Mouse (Mus musculus): Measurements from ENCODE around the gene Reep3. TPM values are rescaled to one million over a fixed set of nuclear protein-coding genes. Genes with fewer than 3 reads are reported as not detected.
"Not testable (repeated sequence)": the region's sequence is repeated elsewhere in the genome, so short reads cannot be mapped to it uniquely, and the experiment has no call there.

Gene Reep3
- polyA plus RNA-seq, 1 experiment from 2014 or later = 55.5 TPM

- H3K36me3 ChIP-seq = no peaks in the 10 kb centered on the region
- no peak for ATAC-seq (ENCODE audit: insufficient number of reproducible peaks, low FRiP score, low TSS enrichment, low read depth)
Measured at GRCm38 (mm10) chr10:67124156-67124555, 27.4 kb upstream of the Reep3 start.

GRCm38 (mm10) chr10:67123756-67124155 lies 27.0 kb upstream of the Reep3 start:
- H3K36me3 ChIP-seq = no peaks in the 10 kb centered on the region
- H3K4me1 ChIP-seq = peaks cover 39% of the 10 kb centered on the region
- no peak overlapping the region for H3K9ac ChIP-seq
- no peaks in the 10 kb centered on the region for H3K9me3 ChIP-seq (replicated peaks)
- no peak overlapping the region for H3K4me3 ChIP-seq (replicated peaks)
- H3K4me2 ChIP-seq (replicated peaks) = no peak overlapping the region
- no peak for ATAC-seq (ENCODE audit: insufficient number of reproducible peaks, low FRiP score, low TSS enrichment, low read depth)
- no peak overlapping the region for H3K27ac ChIP-seq (replicated peaks)
- no peaks in the 10 kb centered on the region for H3K27me3 ChIP-seq
- WGBS = 57% methylated on average over 2 of the region's 2 CpGs

More at GRCm38 (mm10) chr10:67124156-67124555, 27.4 kb upstream of the Reep3 start:
- Histone ChIP-seq H3K4me2 (replicated peaks) (no peak overlapping the region), H3K4me1 (peaks cover 38% of the 10 kb centered on the region), H3K27ac (replicated peaks) (no peak overlapping the region), H3K27me3 (no peaks in the 10 kb centered on the region), H3K9ac (no peak overlapping the region), H3K4me3 (replicated peaks) (no peak overlapping the region), H3K9me3 (replicated peaks) (no peaks in the 10 kb centered on the region)
- WGBS = 61% methylated on average over 4 of the region's 4 CpGs

- Histone ChIP-seq H3K9ac (no peak overlapping the region), H3K27me3 (no peaks in the 10 kb centered on the region), H3K27ac (replicated peaks) (no peak overlapping the region), H3K4me2 (replicated peaks) (no peak overlapping the region), H3K9me3 (replicated peaks) (no peaks in the 10 kb centered on the region), H3K4me1 (peaks cover 36% of the 10 kb centered on the region), H3K4me3 (replicated peaks) (no peak overlapping the region), H3K36me3 (no peaks in the 10 kb centered on the region)
- whole genome bisulfite sequencing = 72% methylated on average over 2 of the region's 2 CpGs
- ATAC-seq (ENCODE audit: insufficient number of reproducible peaks, low FRiP score, low TSS enrichment, low read depth) = no peak
Measured at GRCm38 (mm10) chr10:67120640-67121039, 23.9 kb upstream of the Reep3 start.

- WGBS = 58% methylated on average over 4 of the region's 4 CpGs
- no peak overlapping the region for H3K27ac ChIP-seq (replicated peaks)
Measured at GRCm38 (mm10) chr10:67120180-67120579, 23.4 kb upstream of the Reep3 start.

GRCm38 (mm10) chr10:67119291-67119690 lies 22.5 kb upstream of the Reep3 start:
- Histone ChIP-seq H3K9ac (no peak overlapping the region), H3K27ac (replicated peaks) (0 out of 2 replicates have a peak overlapping the region, but pooled peaks have one; percentile 17), H3K36me3 (no peaks in the 10 kb centered on the region), H3K27me3 (no peaks in the 10 kb centered on the region), H3K9me3 (replicated peaks) (no peaks in the 10 kb centered on the region), H3K4me2 (replicated peaks) (no peak overlapping the region), H3K4me1 (peaks cover 42% of the 10 kb centered on the region), H3K4me3 (replicated peaks) (no peak overlapping the region)
- no peak for ATAC-seq (ENCODE audit: insufficient number of reproducible peaks, low FRiP score, low TSS enrichment, low read depth)
- WGBS = 67% methylated on average over 7 of the region's 7 CpGs

More at GRCm38 (mm10) chr10:67120180-67120579, 23.4 kb upstream of the Reep3 start:
- Histone ChIP-seq H3K9me3 (replicated peaks) (no peaks in the 10 kb centered on the region), H3K4me2 (replicated peaks) (no peak overlapping the region), H3K4me3 (replicated peaks) (no peak overlapping the region), H3K4me1 (peaks cover 38% of the 10 kb centered on the region), H3K27me3 (no peaks in the 10 kb centered on the region), H3K36me3 (no peaks in the 10 kb centered on the region), H3K9ac (no peak overlapping the region)
- ATAC-seq (ENCODE audit: insufficient number of reproducible peaks, low FRiP score, low TSS enrichment, low read depth) = no peak

DNA sequence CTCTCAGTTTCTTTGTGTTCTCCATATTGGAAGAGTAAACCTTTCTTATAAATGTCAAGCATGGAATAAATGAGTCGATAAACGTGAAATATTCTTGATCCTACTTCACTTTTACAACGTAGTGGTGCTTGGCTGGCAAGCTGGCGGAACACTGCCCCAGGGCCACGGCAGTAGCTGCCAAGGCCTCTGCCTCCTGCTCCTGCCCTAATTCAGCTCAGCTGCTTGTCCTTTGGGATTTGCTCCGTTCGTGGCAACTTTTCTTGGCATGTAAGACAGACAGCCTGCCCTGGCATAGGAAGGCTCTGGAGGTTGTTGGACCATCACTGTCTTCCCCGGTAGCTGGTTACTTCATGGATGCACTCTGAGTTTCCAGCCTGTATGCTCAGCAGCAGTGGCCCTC lies 19.5 kb upstream of the Reep3 start:
- 39% methylated on average over 8 of the region's 8 CpGs for WGBS
- Histone ChIP-seq H3K27ac (replicated peaks) (peak overlapping the region; percentile 71; the same call in 1 of the 2 replicates), H3K4me2 (replicated peaks) (no peak overlapping the region), H3K4me1 (peaks cover 43% of the 10 kb centered on the region), H3K9ac (no peak overlapping the region), H3K27me3 (no peaks in the 10 kb centered on the region), H3K4me3 (replicated peaks) (no peak overlapping the region), H3K9me3 (replicated peaks) (no peaks in the 10 kb centered on the region), H3K36me3 (no peaks in the 10 kb centered on the region)
- no peak for ATAC-seq (ENCODE audit: insufficient number of reproducible peaks, low FRiP score, low TSS enrichment, low read depth)

DNA sequence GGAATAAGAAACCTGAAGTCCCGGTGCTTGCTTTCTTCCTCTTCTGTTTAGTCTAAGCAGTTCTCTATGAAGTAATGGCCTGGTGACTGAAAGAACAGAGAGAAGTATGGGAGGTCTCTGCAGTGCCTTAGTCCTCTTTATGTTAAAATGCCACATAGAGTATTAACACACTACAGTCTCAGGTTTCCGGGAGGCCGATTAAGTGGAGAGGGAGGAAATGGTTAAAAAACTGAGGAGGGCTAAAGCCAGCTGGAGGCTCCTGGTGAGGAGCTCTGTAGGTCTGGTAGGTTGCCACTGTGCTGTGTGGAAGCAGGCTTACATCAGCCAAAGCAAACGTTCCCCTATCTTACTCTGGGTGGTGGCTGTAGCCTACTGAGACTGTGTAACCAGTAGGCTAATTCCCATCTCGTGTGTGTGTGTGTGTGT lies 18.9 kb upstream of the Reep3 start:
- Histone ChIP-seq H3K27me3 (no peaks in the 10 kb centered on the region), H3K4me3 (replicated peaks) (no peak overlapping the region), H3K9ac (no peak overlapping the region), H3K4me1 (peaks cover 48% of the 10 kb centered on the region), H3K9me3 (replicated peaks) (no peaks in the 10 kb centered on the region), H3K27ac (replicated peaks) (peak overlapping the region; percentile 71), H3K4me2 (replicated peaks) (no peak overlapping the region), H3K36me3 (no peaks in the 10 kb centered on the region)
- WGBS = 12% methylated on average over 5 of the region's 5 CpGs
- ATAC-seq (ENCODE audit: insufficient number of reproducible peaks, low FRiP score, low TSS enrichment, low read depth) = peak; percentile 67

- H3K27ac ChIP-seq (replicated peaks) = peak overlapping the region; percentile 60
- H3K4me1 ChIP-seq = peaks cover 49% of the 10 kb centered on the region
- no peak overlapping the region for H3K4me3 ChIP-seq (replicated peaks)
- no peak for ATAC-seq (ENCODE audit: insufficient number of reproducible peaks, low FRiP score, low TSS enrichment, low read depth)
- H3K4me2 ChIP-seq (replicated peaks) = no peak overlapping the region
- H3K9ac ChIP-seq = no peak overlapping the region
- WGBS = 12% methylated on average over 6 of the region's 6 CpGs
- H3K27me3 ChIP-seq = no peaks in the 10 kb centered on the region
- no peaks in the 10 kb centered on the region for H3K9me3 ChIP-seq (replicated peaks)
- H3K36me3 ChIP-seq = no peaks in the 10 kb centered on the region
Measured at GRCm38 (mm10) chr10:67115115-67115514, 18.4 kb upstream of the Reep3 start.

DNA sequence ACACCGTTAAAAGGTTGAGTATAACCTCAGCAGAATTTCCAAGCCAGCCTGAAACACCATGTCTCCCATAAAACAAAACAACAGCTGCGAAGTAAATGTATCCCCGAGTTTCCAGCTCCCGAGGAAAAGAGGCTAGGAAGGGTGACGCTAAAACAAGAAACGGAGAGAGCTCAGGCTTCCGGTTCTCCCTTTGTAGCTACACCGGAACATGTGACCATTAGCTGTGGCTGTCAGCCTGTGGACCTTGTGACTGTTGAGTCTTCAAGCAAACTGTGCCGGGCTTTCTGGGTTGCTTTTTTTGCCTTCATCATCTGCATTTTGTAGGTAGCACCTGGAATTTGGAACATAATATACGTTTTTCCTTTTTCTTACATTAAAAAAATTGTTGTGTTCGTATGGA lies 17.1 kb upstream of the Reep3 start:
- Histone ChIP-seq H3K27ac (replicated peaks) (no peak overlapping the region), H3K36me3 (0 out of 2 replicates have a peak, but pooled peaks cover 2% of the 10 kb centered on the region), H3K4me2 (replicated peaks) (no peak overlapping the region), H3K9ac (no peak overlapping the region), H3K4me3 (replicated peaks) (no peak overlapping the region), H3K27me3 (no peaks in the 10 kb centered on the region), H3K4me1 (peaks cover 44% of the 10 kb centered on the region), H3K9me3 (replicated peaks) (no peaks in the 10 kb centered on the region)
- ATAC-seq (ENCODE audit: insufficient number of reproducible peaks, low FRiP score, low TSS enrichment, low read depth) = no peak
- 76% methylated on average over 11 of the region's 11 CpGs for WGBS

DNA sequence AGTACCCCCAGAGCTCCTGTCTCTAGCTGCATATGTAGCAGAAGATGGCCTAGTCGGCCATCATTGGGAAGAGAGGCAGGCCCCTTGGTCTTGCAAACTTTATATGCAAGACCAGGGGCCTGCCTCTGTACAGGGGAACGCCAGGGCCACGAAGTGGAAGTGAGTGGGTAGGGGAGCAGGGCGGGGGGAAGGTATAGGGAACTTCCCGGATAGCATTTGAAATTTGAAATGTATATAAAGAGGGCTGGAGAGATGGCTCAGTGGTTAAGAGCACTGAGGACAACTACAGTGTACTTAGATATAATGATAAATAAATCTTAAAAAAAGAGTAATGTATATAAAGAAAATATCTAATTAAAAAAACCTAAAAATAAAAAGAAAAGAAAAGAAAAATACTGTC lies 16.2 kb upstream of the Reep3 start:
- not testable (repeated sequence) for H3K27me3 ChIP-seq; H3K9me3 ChIP-seq (replicated peaks); H3K4me3 ChIP-seq (replicated peaks); H3K36me3 ChIP-seq; H3K27ac ChIP-seq (replicated peaks); ATAC-seq (ENCODE audit: insufficient number of reproducible peaks, low FRiP score, low TSS enrichment, low read depth); H3K9ac ChIP-seq; H3K4me2 ChIP-seq (replicated peaks)
- 86% methylated on average over 5 of the region's 5 CpGs for WGBS
- peaks cover 50% of the 10 kb centered on the region for H3K4me1 ChIP-seq

DNA sequence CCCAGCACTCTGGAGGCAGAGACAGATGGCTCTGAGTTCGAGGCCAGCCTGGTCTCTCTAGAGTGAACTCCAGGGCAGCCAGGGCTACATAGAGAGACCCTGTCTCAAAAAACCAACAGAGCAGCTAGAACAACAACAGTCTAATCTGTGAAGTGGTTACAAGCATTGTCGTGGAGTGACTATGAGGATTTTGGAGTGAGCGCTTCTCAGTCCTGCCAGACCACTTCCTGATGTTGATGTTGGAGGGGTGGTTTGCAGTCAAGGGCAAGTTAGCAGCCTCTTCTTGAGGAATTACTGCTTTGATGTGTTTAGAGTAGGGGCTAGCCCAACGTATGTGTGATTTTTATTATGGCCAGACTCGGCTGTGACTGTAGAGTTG lies 15.0 kb upstream of the Reep3 start:
- ATAC-seq (ENCODE audit: insufficient number of reproducible peaks, low FRiP score, low TSS enrichment, low read depth) = no peak
- H3K9ac ChIP-seq = no peak overlapping the region
- WGBS = 57% methylated on average over 5 of the region's 5 CpGs
- no peak overlapping the region for H3K4me3 ChIP-seq (replicated peaks)
- H3K36me3 ChIP-seq = 0 out of 2 replicates have a peak, but pooled peaks cover 2% of the 10 kb centered on the region
- no peak overlapping the region for H3K27ac ChIP-seq (replicated peaks)
- peaks cover 59% of the 10 kb centered on the region for H3K4me1 ChIP-seq
- no peaks in the 10 kb centered on the region for H3K9me3 ChIP-seq (replicated peaks)
- no peaks in the 10 kb centered on the region for H3K27me3 ChIP-seq
- no peak overlapping the region for H3K4me2 ChIP-seq (replicated peaks)

GRCm38 (mm10) chr10:67111044-67111798 lies 14.5 kb upstream of the Reep3 start:
- 66% methylated on average over 14 of the region's 14 CpGs for whole genome bisulfite sequencing
- no peak overlapping the region for H3K4me2 ChIP-seq (replicated peaks)
- H3K9me3 ChIP-seq (replicated peaks) = no peaks in the 10 kb centered on the region
- H3K9ac ChIP-seq = no peak overlapping the region
- H3K36me3 ChIP-seq = 0 out of 2 replicates have a peak, but pooled peaks cover 2% of the 10 kb centered on the region
- H3K4me3 ChIP-seq (replicated peaks) = no peak overlapping the region
- no peak overlapping the region for H3K27ac ChIP-seq (replicated peaks)
- peaks cover 61% of the 10 kb centered on the region for H3K4me1 ChIP-seq
- no peak for ATAC-seq (ENCODE audit: insufficient number of reproducible peaks, low FRiP score, low TSS enrichment, low read depth)
- H3K27me3 ChIP-seq = no peaks in the 10 kb centered on the region
